Mouse (Mus musculus): ENCODE measurements around the gene Tmtc1.

The Tmtc1 gene

GRCm38 (mm10) chr6:148310981-148311380 is 133.2 kb downstream of the Tmtc1 start:
- no peak for DNase-seq (ENCODE audit: low read depth, low spot score)

- DNase-seq (ENCODE audit: low read depth, low spot score) = no peak
Observed at GRCm38 (mm10) chr6:148305821-148306220, 138.4 kb downstream of the Tmtc1 start.

- DNase-seq (ENCODE audit: low read depth, low spot score) = no peak
Observed at GRCm38 (mm10) chr6:148305191-148305590, 139.0 kb downstream of the Tmtc1 start.

GRCm38 (mm10) chr6:148302261-148302660 is 141.9 kb downstream of the Tmtc1 start:
- no peak for DNase-seq (ENCODE audit: low read depth, low spot score)

- DNase-seq (ENCODE audit: low read depth, low spot score) = no peak
Observed at GRCm38 (mm10) chr6:148297086-148297485, 147.1 kb downstream of the Tmtc1 start.

- no peak for DNase-seq (ENCODE audit: low read depth, low spot score)
Observed at GRCm38 (mm10) chr6:148296418-148296817, 147.8 kb downstream of the Tmtc1 start.

- no peak for DNase-seq (ENCODE audit: low read depth, low spot score)
Observed at GRCm38 (mm10) chr6:148294506-148294905, 149.7 kb downstream of the Tmtc1 start.

GRCm38 (mm10) chr6:148290865-148291264 is 153.3 kb downstream of the Tmtc1 start:
- DNase-seq (ENCODE audit: low read depth, low spot score) = no peak

GRCm38 (mm10) chr6:148283224-148283881 is 160.8 kb downstream of the Tmtc1 start:
- DNase-seq (ENCODE audit: low read depth, low spot score) = no peak

GRCm38 (mm10) chr6:148279240-148279639 is 164.9 kb downstream of the Tmtc1 start:
- no peak for DNase-seq (ENCODE audit: low read depth, low spot score)

GRCm38 (mm10) chr6:148276418-148276817 is 167.8 kb downstream of the Tmtc1 start:
- DNase-seq (ENCODE audit: low read depth, low spot score) = no peak

- DNase-seq (ENCODE audit: low read depth, low spot score) = no peak
Observed at GRCm38 (mm10) chr6:148275046-148275445, 169.1 kb downstream of the Tmtc1 start.

- DNase-seq (ENCODE audit: low read depth, low spot score) = no peak
Observed at GRCm38 (mm10) chr6:148260729-148261101, 183.5 kb downstream of the Tmtc1 start.

GRCm38 (mm10) chr6:148259979-148260728 is 184.0 kb downstream of the Tmtc1 start:
- no peak for DNase-seq (ENCODE audit: low read depth, low spot score)

- DNase-seq (ENCODE audit: low read depth, low spot score) = no peak
Observed at GRCm38 (mm10) chr6:148259074-148259473, 185.1 kb downstream of the Tmtc1 start.

GRCm38 (mm10) chr6:148257805-148258204 is 186.4 kb downstream of the Tmtc1 start:
- DNase-seq (ENCODE audit: low read depth, low spot score) = no peak

- DNase-seq (ENCODE audit: low read depth, low spot score) = no peak
Observed at GRCm38 (mm10) chr6:148256109-148256508, 188.1 kb downstream of the Tmtc1 start.

- no peak for DNase-seq (ENCODE audit: low read depth, low spot score)
Observed at GRCm38 (mm10) chr6:148255395-148256053, 188.7 kb downstream of the Tmtc1 start.

GRCm38 (mm10) chr6:148249221-148249620 is 195.0 kb downstream of the Tmtc1 start:
- DNase-seq (ENCODE audit: low read depth, low spot score) = no peak

- DNase-seq (ENCODE audit: low read depth, low spot score) = peak; percentile 18
Observed at GRCm38 (mm10) chr6:148248625-148249024, 195.6 kb downstream of the Tmtc1 start.

- DNase-seq (ENCODE audit: low read depth, low spot score) = no peak
Observed at GRCm38 (mm10) chr6:148246544-148246943, 197.6 kb downstream of the Tmtc1 start.

- no peak for DNase-seq (ENCODE audit: low read depth, low spot score)
Observed at GRCm38 (mm10) chr6:148244836-148245235, 199.4 kb downstream of the Tmtc1 start.

- DNase-seq (ENCODE audit: low read depth, low spot score) = no peak
Observed at GRCm38 (mm10) chr6:148242304-148242703, 201.9 kb downstream of the Tmtc1 start.
